ENCODE assay signal across 9 mouse cellular contexts in genomic region chr9:43797746-43798145, GRCm38 (mm10).
"Had no signal": no experiment of that assay in that cellular context is flagged by ENCODE, and none has a peak within 500 bp of the region (broad histone marks: within the 10 kb centered on the region; RNA-seq: fewer than 3 reads in every experiment).

No protein-coding gene starts in this region.

- H3K4me2 ChIP-seq: intestine, embryonic 15.5 days; limb, embryonic 12.5 days; midbrain, embryonic 13.5 days had no signal

- ATAC-seq: intestine, embryonic 15.5 days; midbrain, embryonic 13.5 days had no signal

- DNase-seq: liver; lung, adult 2 months; thymus, adult 2 months; thymus, postnatal 25 days had no signal

- H3K27me3 ChIP-seq: intestine, embryonic 15.5 days; limb, embryonic 12.5 days; midbrain, embryonic 13.5 days had no signal

- H3K9ac ChIP-seq: intestine, embryonic 15.5 days; limb, embryonic 12.5 days; liver, embryonic 14.5 days; midbrain, embryonic 13.5 days had no signal

- H3K27ac ChIP-seq: intestine, embryonic 15.5 days; layer of hippocampus, adult 2 months; liver, embryonic 14.5 days; midbrain, embryonic 13.5 days had no signal

- H3K4me3 ChIP-seq: intestine, embryonic 15.5 days; layer of hippocampus, adult 2 months; limb, embryonic 12.5 days; midbrain, embryonic 13.5 days had no signal

- H3K36me3 ChIP-seq: intestine, embryonic 15.5 days had no signal

- H3K9me3 ChIP-seq: intestine, embryonic 15.5 days; limb, embryonic 12.5 days; midbrain, embryonic 13.5 days had no signal

- H3K4me1 ChIP-seq: intestine, embryonic 15.5 days had no signal
